Mouse (Mus musculus) MEL (cell line): ENCODE data around the gene Cldn19. TPM values are rescaled to one million over a fixed set of nuclear protein-coding genes. Genes with fewer than 3 reads are reported as not detected.
A peak's percentile ranks its signal among the peaks of the same experiment; 100 is the strongest.

Experiments used
- DNase-seq: peaks from one replicate; pipeline ENCODE4 v3.0.0; 2011; ENCODE audit warnings: low read depth, low spot score
- H3K27ac ChIP-seq: 2 replicates; pipeline ENCODE4 v1.5.1; 2012; ENCODE audit warnings: low read depth, mild to moderate bottlenecking, control low read depth, low read length, moderate library complexity; ENCODE audit not compliant: control insufficient read depth
- H3K27me3 ChIP-seq, 2 experiments: fragments of 150-350 bp in 1 of 2; sonication (generic) in 1 of 2; 2 replicates each; pipeline ENCODE4 v1.6.1; 2012; ENCODE audit warnings: low read length in 2 of 2, mild to moderate bottlenecking in 2 of 2, improper control_type of control experiment in 1 of 2, moderate library complexity in 1 of 2; ENCODE audit not compliant: insufficient read depth in 2 of 2, control insufficient read depth in 1 of 2
- H3K36me3 ChIP-seq, 2 experiments: 2 replicates each; pipeline ENCODE4 v1.6.1; 2012 to 2014; ENCODE audit warnings: low read length in 2 of 2, improper control_type of control experiment in 1 of 2, inconsistent platforms in 1 of 2, mild to moderate bottlenecking in 1 of 2; ENCODE audit not compliant: insufficient read depth in 2 of 2, control insufficient read depth in 1 of 2
- H3K4me1 ChIP-seq, 2 experiments: fragments of 150-350 bp in 1 of 2; sonication (generic) in 1 of 2; 2 replicates each; pipeline ENCODE4 v1.6.1; 2012; ENCODE audit warnings: low read length in 2 of 2, improper control_type of control experiment in 1 of 2, mild to moderate bottlenecking in 1 of 2; ENCODE audit not compliant: insufficient read depth in 2 of 2, control insufficient read depth in 1 of 2
- H3K4me3 ChIP-seq, 2 experiments: fragments of 150-350 bp in 1 of 2; sonication (generic) in 1 of 2; 2 replicates each; pipeline ENCODE4 v1.5.1; 2012; ENCODE audit warnings: low read depth in 2 of 2, low read length in 2 of 2, mild to moderate bottlenecking in 2 of 2, moderate library complexity in 2 of 2, control low read depth in 1 of 2, improper control_type of control experiment in 1 of 2; ENCODE audit not compliant: control insufficient read depth in 1 of 2, insufficient read depth in 1 of 2
- H3K79me2 ChIP-seq: 2 replicates; pipeline ENCODE4 v1.6.1; 2012; ENCODE audit warnings: mild to moderate bottlenecking, low read length, moderate library complexity; ENCODE audit not compliant: control insufficient read depth, poor library complexity, insufficient read depth
- H3K9ac ChIP-seq: 2 replicates; pipeline ENCODE4 v1.6.1; 2012; ENCODE audit warnings: low read depth, mild to moderate bottlenecking, control low read depth, low read length, moderate library complexity; ENCODE audit not compliant: control insufficient read depth, poor library complexity, severe bottlenecking
- H3K9me3 ChIP-seq: fragments of 150-350 bp; sonication (generic); replicated peaks from 2 replicates; pipeline ENCODE4 v1.6.1; 2012; ENCODE audit warnings: mild to moderate bottlenecking, low read length, improper control_type of control experiment, moderate library complexity; ENCODE audit not compliant: insufficient read depth
- CTCF ChIP-seq, 3 experiments: IDR thresholded peaks in 2 of 3; conservative IDR thresholded peaks in 1 of 3; 2 replicates each; pipeline ENCODE4 v1.5.1; 2011 to 2012; ENCODE audit warnings: low read length in 3 of 3, low read depth in 2 of 3, mild to moderate bottlenecking in 2 of 3, improper control_type of control experiment in 1 of 3, inconsistent platforms in 1 of 3, mixed read lengths in 1 of 3, moderate library complexity in 1 of 3; ENCODE audit not compliant: control insufficient read depth in 1 of 3, insufficient read depth in 1 of 3, poor library complexity in 1 of 3, severe bottlenecking in 1 of 3
- ETS1 ChIP-seq: IDR thresholded peaks from 2 replicates; pipeline ENCODE4 v1.6.1; 2012; ENCODE audit warnings: low read depth, mild to moderate bottlenecking, inconsistent platforms, low read length, improper control_type of control experiment, moderate library complexity
- KAT2A ChIP-seq: conservative IDR thresholded peaks from 2 replicates; pipeline ENCODE4 v1.6.1; 2012; ENCODE audit warnings: low read depth, low read length, improper control_type of control experiment, inconsistent platforms
- RCOR1 ChIP-seq: IDR thresholded peaks from 2 replicates; pipeline ENCODE4 v1.6.1; 2012; ENCODE audit warnings: low read depth, mild to moderate bottlenecking, inconsistent platforms, low read length, improper control_type of control experiment
- TBP ChIP-seq: IDR thresholded peaks from 2 replicates; pipeline ENCODE4 v1.8.0; 2011; ENCODE audit warnings: low read depth, low read length, improper control_type of control experiment
- UBTF ChIP-seq: IDR thresholded peaks from 2 replicates; pipeline ENCODE4 v1.6.1; 2012; ENCODE audit warnings: low read depth, mild to moderate bottlenecking, inconsistent platforms, low read length, improper control_type of control experiment, moderate library complexity, borderline replicate concordance; ENCODE audit not compliant: insufficient read depth
- USF2 ChIP-seq, 2 experiments: IDR thresholded peaks; 2 replicates each; pipeline ENCODE4 v1.6.1; 2011 to 2012; ENCODE audit warnings: improper control_type of control experiment in 2 of 2, low read length in 2 of 2, borderline replicate concordance in 1 of 2, inconsistent platforms in 1 of 2, low read depth in 1 of 2, mild to moderate bottlenecking in 1 of 2; ENCODE audit not compliant: insufficient read depth in 1 of 2
- polyA plus RNA-seq, 2 experiments: library from polyadenylated mRNA; stranded (reverse) in 1 of 2; unstranded in 1 of 2; fragments of >175 nt in 1 of 2; fragments of >200 nt in 1 of 2; gene quantifications; 2 replicates each; pipeline versions ENCODE4 v1.2.1 to v1.2.4; 2012; ENCODE audit warnings: low replicate concordance in 2 of 2, low read depth in 1 of 2; ENCODE audit not compliant: insufficient read length in 2 of 2, insufficient read depth in 1 of 2, missing spikeins in 1 of 2
- total RNA-seq: library from RNA; depleted of rRNA; stranded (reverse); fragments of 300-350 nt; gene quantifications from 2 replicates; pipeline ENCODE4 v1.2.3, GENCODE M21; 2012

Gene Cldn19
- total and polyA plus RNA-seq, 3 experiments: not detected

DNA sequence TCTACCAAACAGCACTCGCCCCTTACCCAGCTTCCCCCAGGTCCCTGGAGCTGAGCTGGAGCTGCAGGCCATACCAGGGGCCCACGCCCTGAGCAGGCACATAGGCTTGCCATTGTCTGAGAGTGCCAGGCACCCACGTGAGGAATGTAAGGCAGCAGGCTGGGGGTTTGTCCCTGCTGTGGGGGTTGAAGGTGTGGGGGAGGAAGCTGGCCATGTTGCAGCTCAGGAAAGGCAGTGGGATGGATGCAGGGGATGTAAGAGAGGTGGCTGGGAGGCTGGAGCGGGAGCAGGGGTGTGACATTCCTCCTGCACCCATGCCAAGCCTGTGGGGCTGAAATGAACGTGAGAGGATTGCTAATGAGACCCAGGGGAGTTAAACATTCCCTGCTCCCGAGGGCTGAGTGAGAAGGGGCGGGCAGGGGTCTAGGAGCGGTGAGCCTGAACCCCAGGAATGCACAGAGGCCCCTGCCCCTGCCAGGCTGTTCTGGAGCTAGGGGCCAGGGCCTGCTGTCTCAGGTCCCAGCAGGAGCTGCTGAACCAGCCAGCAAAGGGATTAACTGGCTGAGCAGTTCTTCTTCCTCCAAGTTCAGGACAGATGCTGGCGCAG, 1.1 kb upstream of the Cldn19 start:
- Histone ChIP-seq H3K4me1 (no peaks in the 10 kb centered on the region), H3K36me3 (no peaks in the 10 kb centered on the region), H3K9ac (no peak overlapping the region), H3K4me3 (no peak overlapping the region), H3K27me3 (no peaks in the 10 kb centered on the region), H3K79me2 (no peaks in the 10 kb centered on the region)
- no peak for DNase-seq
- TF ChIP-seq KAT2A: no peak
- TF ChIP-seq, all 39 proteins: peak for 0
- Histone ChIP-seq H3K27ac (no peak overlapping the region), H3K9me3 (no peaks in the 10 kb centered on the region)

DNA sequence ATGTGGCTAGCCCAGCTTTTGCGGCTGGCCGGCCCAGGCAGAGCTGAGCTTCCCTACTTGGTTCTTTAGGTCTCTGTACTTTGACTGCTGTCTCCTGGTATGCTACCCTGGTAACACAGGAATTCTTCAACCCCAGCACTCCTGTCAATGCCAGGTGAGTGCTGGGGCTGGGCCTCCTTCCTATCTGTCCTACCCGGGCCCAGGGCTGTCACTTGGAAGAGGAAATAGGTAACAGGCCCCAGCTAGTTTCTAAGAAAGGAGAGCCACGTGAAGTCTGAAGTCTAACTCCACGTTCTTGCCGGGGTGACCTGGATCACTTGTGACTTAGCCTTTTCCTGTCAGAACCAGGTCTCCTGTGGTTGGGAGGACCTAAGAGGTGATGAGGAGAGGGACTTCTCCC, 1.9 kb downstream of the Cldn19 start:
- Histone ChIP-seq H3K36me3 (no peaks in the 10 kb centered on the region), H3K79me2 (no peaks in the 10 kb centered on the region), H3K27ac (no peak overlapping the region), H3K27me3 (no peaks in the 10 kb centered on the region), H3K9ac (no peak overlapping the region), H3K4me1 (0 out of 4 replicates have a peak, but pooled peaks cover 0 to 2% of the 10 kb centered on the region in 2 experiments)
- no peak for DNase-seq
- TF ChIP-seq UBTF (no peak), RCOR1 (no peak)
- TF ChIP-seq, all 39 proteins: peak for 0
- H3K4me3 ChIP-seq: no peak overlapping the region
- no peaks in the 10 kb centered on the region for H3K9me3 ChIP-seq

DNA sequence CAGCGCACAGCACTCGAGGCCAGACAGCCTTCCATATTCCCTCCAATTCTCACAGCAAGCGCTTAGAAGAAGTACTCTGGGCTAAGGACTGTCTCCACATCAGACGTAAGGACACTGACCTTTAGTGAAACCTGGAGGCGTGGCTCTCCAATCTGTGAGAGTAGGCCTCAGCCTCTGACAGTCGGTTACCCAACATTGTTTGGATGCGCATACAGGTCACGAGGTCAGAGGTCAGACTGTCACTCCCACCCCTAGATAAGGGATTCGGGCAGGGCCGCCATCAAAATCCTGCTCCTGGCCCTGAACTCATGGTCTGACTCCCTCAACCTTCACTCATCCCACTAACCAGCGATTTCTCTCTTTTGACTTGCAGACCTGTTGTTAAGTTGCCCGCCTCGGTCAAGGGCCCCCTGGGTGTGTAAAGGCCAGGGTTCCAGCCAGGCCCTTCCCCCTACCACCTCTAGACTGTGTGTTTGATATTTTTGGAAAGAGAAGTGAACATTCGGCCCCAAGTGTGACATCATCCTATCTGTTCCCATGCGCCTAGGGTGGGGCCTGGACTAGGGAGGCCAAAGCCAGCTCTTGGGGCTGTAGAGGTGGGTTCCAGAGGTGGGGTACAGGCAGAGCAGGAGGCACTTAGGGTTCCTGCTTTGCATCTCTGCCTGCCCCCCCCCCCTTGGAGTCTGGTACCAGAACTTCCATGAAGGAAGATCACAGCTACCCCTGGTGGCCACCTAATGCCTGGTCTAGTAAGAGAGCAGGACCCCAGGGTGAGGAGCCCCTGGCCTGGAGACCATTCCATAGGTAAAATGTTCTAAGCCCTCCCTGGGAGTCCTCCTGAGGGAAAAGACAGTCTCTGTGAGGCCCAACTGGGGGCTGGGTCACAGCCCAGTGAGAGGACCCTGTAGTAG, 4.4 kb downstream of the Cldn19 start:
- H3K9ac ChIP-seq: no peak overlapping the region
- TF ChIP-seq CTCF (IDR thresholded peaks at IDR 0.05 in 2 of 3, conservative IDR thresholded peaks at IDR 0.05 in 1 of 3; ENCODE audit: control insufficient read depth in 1 of 3, insufficient read depth in 1 of 3, low read depth in 2 of 3, low read length in 3 of 3, poor library complexity in 1 of 3, severe bottlenecking in 1 of 3) (peak in 2 of 3 experiments; percentile 12 to 19; a peak in 1 of 6 replicates), ETS1 (no peak), USF2 (IDR thresholded peaks at IDR 0.05; ENCODE audit: borderline replicate concordance in 1 of 2, insufficient read depth in 1 of 2, low read depth in 1 of 2, low read length in 2 of 2) (no peak), TBP (no peak)
- no peaks in the 10 kb centered on the region for H3K27me3 ChIP-seq
- no peaks in the 10 kb centered on the region for H3K79me2 ChIP-seq
- H3K4me3 ChIP-seq: no peak overlapping the region
- no peak for DNase-seq
- no peak overlapping the region for H3K27ac ChIP-seq
- 0 out of 4 replicates have a peak, but pooled peaks cover 0 to 2% of the 10 kb centered on the region in 2 experiments for H3K4me1 ChIP-seq
- no peaks in the 10 kb centered on the region for H3K36me3 ChIP-seq
- H3K9me3 ChIP-seq: no peaks in the 10 kb centered on the region
